In the genomic region with DNA sequence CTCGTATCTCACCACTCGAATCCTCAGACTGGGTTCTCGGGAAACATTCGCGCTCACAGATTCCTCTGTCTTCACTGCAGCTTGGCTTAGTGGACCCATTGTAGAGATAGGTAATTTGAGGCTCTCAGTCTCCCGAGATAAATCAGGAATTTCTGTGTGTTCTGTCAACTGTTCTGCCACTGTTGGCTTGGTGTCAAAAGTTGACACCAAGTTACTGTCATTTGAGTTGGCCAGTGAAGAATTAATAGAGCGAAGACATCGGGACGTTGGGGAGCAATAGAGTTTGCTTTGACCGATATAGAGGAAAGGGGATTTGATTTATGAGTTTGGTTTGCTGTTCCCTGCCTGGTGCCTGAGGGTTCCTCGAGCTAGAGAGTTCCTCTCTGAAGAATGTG, we compare ENCODE assay signal across 7 mouse cellular contexts. TPM values are rescaled to one million over a fixed set of nuclear protein-coding genes. Genes with fewer than 3 reads are reported as not detected.
DNase-seq lines count a peak whose midpoint lies in the region; ATAC-seq and TF ChIP-seq lines count a peak whose summit lies in the region.

Gene Tomt (minus strand): TSS at position 73 of the 395 bp plus-strand sequence.

- no peak for TF ChIP-seq EP300 in lung, postnatal 0 days (IDR thresholded peaks at IDR 0.05)

- no peak for TF ChIP-seq CTCF in lung, postnatal 0 days (IDR thresholded peaks at IDR 0.05)

- peak within 1 kb of the TSS; percentile 98 for H3K27ac ChIP-seq in lung, postnatal 0 days (ENCODE audit: low read length)
- H3K27ac ChIP-seq in forebrain, embryonic 11.5 days (ENCODE audit: low read depth, low read length) = peak within 1 kb of the TSS; percentile 86
- peak within 1 kb of the TSS; percentile 95 for H3K27ac ChIP-seq in limb, embryonic 13.5 days
- peak within 1 kb of the TSS; percentile 96 for H3K27ac ChIP-seq in stomach, embryonic 15.5 days

- H3K4me3 ChIP-seq in lung, postnatal 0 days (ENCODE audit: low read depth, low read length) = peak within 1 kb of the TSS; percentile 79
- H3K4me3 ChIP-seq in forebrain, embryonic 11.5 days (ENCODE audit: low read depth, low read length) = peak within 1 kb of the TSS; percentile 82
- peak within 1 kb of the TSS; percentile 81 for H3K4me3 ChIP-seq in limb, embryonic 13.5 days
- H3K4me3 ChIP-seq in stomach, embryonic 15.5 days (replicated peaks) = peak within 1 kb of the TSS; percentile 80

- no peak for DNase-seq in lung, postnatal 0 days (ENCODE audit: low spot score)
- DNase-seq in lung, postnatal 4 days = no peak
- no peak for DNase-seq in forebrain, embryonic 11.5 days (ENCODE audit: low spot score)
- no peak for DNase-seq in natural killer cell, adult 2 months (ENCODE audit: low spot score in 2 of 2)
- no peak for DNase-seq in layer of hippocampus, postnatal 36 days

- H3K9ac ChIP-seq in lung, postnatal 0 days (replicated peaks; ENCODE audit: low read depth) = peak within 1 kb of the TSS; percentile 90
- H3K9ac ChIP-seq in forebrain, embryonic 11.5 days (ENCODE audit: low read length) = peak within 1 kb of the TSS; percentile 88
- H3K9ac ChIP-seq in limb, embryonic 13.5 days = peak within 1 kb of the TSS; percentile 88
- H3K9ac ChIP-seq in stomach, embryonic 15.5 days = peak within 1 kb of the TSS; percentile 86

- peak within 1 kb of the TSS; percentile 59 for H3K4me2 ChIP-seq in lung, postnatal 0 days (replicated peaks; ENCODE audit: low read depth, low read length)
- peak within 1 kb of the TSS; percentile 73 for H3K4me2 ChIP-seq in forebrain, embryonic 11.5 days (ENCODE audit: low read depth, low read length, severe bottlenecking)
- H3K4me2 ChIP-seq in limb, embryonic 13.5 days (replicated peaks) = peak within 1 kb of the TSS; percentile 82
- H3K4me2 ChIP-seq in stomach, embryonic 15.5 days = peak within 1 kb of the TSS; percentile 72

- no peaks in the 10 kb centered on the region for H3K27me3 ChIP-seq in lung, postnatal 0 days (replicated peaks; ENCODE audit: insufficient read depth, low read length)
- no peaks in the 10 kb centered on the region for H3K27me3 ChIP-seq in forebrain, embryonic 11.5 days (ENCODE audit: control insufficient read depth, insufficient read depth, low read length)
- H3K27me3 ChIP-seq in limb, embryonic 13.5 days = no peaks in the 10 kb centered on the region
- no peaks in the 10 kb centered on the region for H3K27me3 ChIP-seq in stomach, embryonic 15.5 days (replicated peaks)

- peaks cover 6% of the 10 kb centered on the region; the same call in 1 of the 2 replicates for H3K4me1 ChIP-seq in lung, postnatal 0 days (ENCODE audit: insufficient read depth, low read depth, low read length)
- H3K4me1 ChIP-seq in forebrain, embryonic 11.5 days (replicated peaks; ENCODE audit: control insufficient read depth, insufficient read depth, low read length) = peaks cover 8% of the 10 kb centered on the region
- peaks cover 16% of the 10 kb centered on the region for H3K4me1 ChIP-seq in limb, embryonic 13.5 days
- H3K4me1 ChIP-seq in stomach, embryonic 15.5 days = peaks cover 8% of the 10 kb centered on the region

- ATAC-seq in lung, postnatal 0 days = no peak
- no peak for ATAC-seq in forebrain, embryonic 11.5 days (replicated peaks; ENCODE audit: low FRiP score)
- no peak for ATAC-seq in limb, embryonic 13.5 days (ENCODE audit: low FRiP score, low read depth)
- no peak for ATAC-seq in stomach, embryonic 15.5 days (ENCODE audit: insufficient read depth, low FRiP score, low read depth)

- no peaks in the 10 kb centered on the region for H3K9me3 ChIP-seq in lung, postnatal 0 days (ENCODE audit: low read length)
- H3K9me3 ChIP-seq in forebrain, embryonic 11.5 days (ENCODE audit: control insufficient read depth, low read length) = no peaks in the 10 kb centered on the region; the same call in 1 of the 2 replicates
- no peaks in the 10 kb centered on the region for H3K9me3 ChIP-seq in limb, embryonic 13.5 days
- no peaks in the 10 kb centered on the region for H3K9me3 ChIP-seq in stomach, embryonic 15.5 days

- H3K36me3 ChIP-seq in lung, postnatal 0 days (ENCODE audit: insufficient read depth, low read length) = peaks cover 6% of the 10 kb centered on the region; the same call in 1 of the 2 replicates
- no peaks in the 10 kb centered on the region; the same call in 1 of the 2 replicates for H3K36me3 ChIP-seq in forebrain, embryonic 11.5 days (ENCODE audit: control insufficient read depth, insufficient read depth, low read length)
- H3K36me3 ChIP-seq in limb, embryonic 13.5 days = peaks cover 30% of the 10 kb centered on the region
- H3K36me3 ChIP-seq in stomach, embryonic 15.5 days = peaks cover 19% of the 10 kb centered on the region

- 7% methylated on average over 11 of the region's 11 CpGs for WGBS in lung, postnatal 0 days
- 23% methylated on average over 11 of the region's 11 CpGs for WGBS in forebrain, embryonic 11.5 days
- WGBS in limb, embryonic 13.5 days = 11% methylated on average over 11 of the region's 11 CpGs
- 8% methylated on average over 11 of the region's 11 CpGs for WGBS in stomach, embryonic 15.5 days

RNA-seq across cellular contexts. Expression of gene Tomt, which starts in this region (rescaled TPM):
- 0.05 and 0.17 TPM in 2 replicates for polyA plus RNA-seq in lung, postnatal 0 days (2015; fragmentation: Nextera tagmentation; extraction: Ambion mirVana)
- polyA plus RNA-seq in forebrain, embryonic 11.5 days (2014; fragmentation: Nextera tagmentation; extraction: Ambion mirVana) = 0.53 and 0.56 TPM in 2 replicates
- 0.29 and 0.68 TPM in 2 replicates for polyA plus RNA-seq in limb, embryonic 13.5 days (2015; fragmentation: Nextera tagmentation; extraction: Ambion mirVana)
- polyA plus RNA-seq in stomach, embryonic 15.5 days (2015; fragmentation: Nextera tagmentation; extraction: Ambion mirVana) = 0.15 and 0.26 TPM in 2 replicates
- not detected for total RNA-seq in layer of hippocampus, postnatal 36 days (2021)
